Comparison of ENCODE assay signal across 1 mouse cellular context in genomic region chr9:72030274-72030673, GRCm38 (mm10).
A peak's percentile ranks its signal among the peaks of the same experiment; 100 is the strongest.
TF ChIP-seq lines count a peak whose summit lies in the region.

No protein-coding gene starts in this region.

TF ChIP-seq in MEL, 35 proteins besides CTCF, POLR2A, EP300 and RAD21 (continued from another document):
- no peak for TF ChIP-seq KAT2A (conservative IDR thresholded peaks at IDR 0.05; ENCODE audit: low read depth, low read length)
- peak; percentile 82; the same call in 1 of the 2 replicates for TF ChIP-seq MYC (IDR thresholded peaks at IDR 0.05; ENCODE audit: low read depth, low read length)
